Mouse (Mus musculus) layer of hippocampus, postnatal 25 days (tissue): Measurements from ENCODE around the gene Spred2. TPM values are rescaled to one million over a fixed set of nuclear protein-coding genes. Genes with fewer than 3 reads are reported as not detected.

Source experiments
- DNase-seq, 2 experiments: peaks; one replicate each; pipeline ENCODE4 v3.0.0; 2022; ENCODE audit warnings: mixed read lengths in 2 of 2, low spot score in 1 of 2; ENCODE audit errors: extremely low spot score in 1 of 2
- total RNA-seq, 2 experiments: library from RNA; stranded (reverse); gene quantifications; 2 replicates each; pipeline ENCODE4 v1.2.3; 2021

The Spred2 gene
- total RNA-seq, 2 experiments from 2014 or later = 86.4 to 97.1 TPM

- no peak for DNase-seq
Observed at GRCm38 (mm10) chr11:19979338-19979737, 55.2 kb downstream of the Spred2 start.

DNA sequence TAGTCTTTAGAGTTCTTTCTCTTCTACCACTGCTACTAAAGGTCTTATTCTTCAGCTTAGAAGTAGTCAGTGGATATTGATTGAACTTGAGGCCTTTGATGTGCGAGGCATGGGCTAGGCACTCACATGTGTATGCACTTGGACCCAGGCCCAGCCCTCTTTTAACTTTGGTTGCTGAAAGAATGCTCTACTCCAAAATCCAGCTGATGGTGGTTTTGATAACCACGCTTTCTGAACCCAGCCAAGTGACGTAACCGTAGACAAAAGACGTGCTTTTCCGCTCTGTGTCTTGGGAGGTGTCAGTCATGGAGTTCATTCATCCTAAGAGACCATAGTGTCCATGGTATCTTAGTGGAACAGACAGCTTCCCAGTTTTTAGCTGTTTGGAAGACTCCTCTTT is 57.9 kb downstream of the Spred2 start:
- no peak for DNase-seq

- DNase-seq = no peak
Observed at GRCm38 (mm10) chr11:19982779-19983178, 58.6 kb downstream of the Spred2 start.

GRCm38 (mm10) chr11:19983298-19983697 is 59.1 kb downstream of the Spred2 start:
- DNase-seq = no peak

DNA sequence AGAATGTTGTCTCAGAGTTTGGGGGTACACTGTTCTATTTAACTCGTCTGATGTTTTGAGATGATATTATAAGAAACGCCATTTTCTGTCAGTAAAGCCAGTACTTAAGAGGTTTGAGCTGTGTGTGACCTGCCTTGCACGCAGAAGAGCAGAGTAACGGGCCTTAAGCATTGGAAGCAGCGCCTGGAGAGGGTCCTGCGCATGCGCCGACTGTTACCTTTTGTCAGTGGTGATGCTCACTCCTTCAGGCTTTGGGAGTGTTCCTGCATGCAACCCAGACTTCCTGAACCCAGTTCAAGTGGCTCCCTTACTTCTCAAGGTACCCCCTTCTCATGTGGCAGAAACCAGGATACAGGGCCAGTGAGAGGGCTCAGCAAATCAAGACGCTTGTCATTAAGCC is 59.9 kb downstream of the Spred2 start:
- DNase-seq = no peak

DNA sequence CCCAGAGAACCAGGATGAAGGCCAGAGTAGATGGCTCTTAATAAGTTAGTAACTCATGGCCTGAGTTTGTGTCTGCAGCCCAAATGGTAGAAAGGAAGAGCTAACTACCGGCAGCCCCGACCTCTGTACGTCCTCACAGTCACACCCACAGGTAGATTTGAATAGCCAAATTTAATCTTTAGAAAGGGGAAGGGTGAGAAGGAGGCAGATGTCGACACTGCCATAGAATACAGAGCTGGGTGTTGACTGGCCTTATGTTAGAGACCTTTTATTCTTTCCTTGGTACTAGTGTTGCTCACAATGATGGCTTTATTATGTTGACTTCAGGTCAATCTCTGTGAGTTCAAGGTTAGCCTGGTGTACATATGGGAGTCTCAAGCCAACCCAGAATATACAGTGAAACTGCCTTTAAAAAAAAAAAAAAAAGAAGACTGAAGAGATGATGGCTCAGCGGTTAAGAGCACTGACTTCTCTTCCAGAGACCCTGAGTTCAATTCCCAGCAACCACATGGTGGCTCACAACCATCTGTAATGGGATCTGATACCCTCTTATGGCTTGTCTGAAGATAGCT is 61.2 kb downstream of the Spred2 start:
- DNase-seq = no peak

DNA sequence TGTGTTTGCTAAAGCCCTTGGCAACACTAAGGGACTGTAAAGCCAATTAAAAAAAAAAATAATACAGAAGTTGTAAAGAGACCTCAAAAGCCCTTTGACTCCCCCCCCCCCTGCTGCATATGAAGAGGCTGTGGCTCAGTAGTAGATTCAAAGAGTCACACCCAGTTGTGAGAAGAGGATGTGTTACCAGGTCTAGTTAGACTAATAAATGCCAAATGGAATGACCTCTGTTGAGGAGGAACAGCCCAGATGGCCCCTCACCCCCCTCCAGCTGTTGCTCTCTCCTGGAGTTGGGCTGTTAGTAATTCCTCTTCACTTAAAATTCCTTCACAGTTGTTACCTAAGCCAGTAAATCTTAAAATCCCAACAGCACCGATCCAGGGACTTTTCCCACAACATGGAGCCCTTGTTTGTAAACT is 62.3 kb downstream of the Spred2 start:
- DNase-seq = no peak

DNA sequence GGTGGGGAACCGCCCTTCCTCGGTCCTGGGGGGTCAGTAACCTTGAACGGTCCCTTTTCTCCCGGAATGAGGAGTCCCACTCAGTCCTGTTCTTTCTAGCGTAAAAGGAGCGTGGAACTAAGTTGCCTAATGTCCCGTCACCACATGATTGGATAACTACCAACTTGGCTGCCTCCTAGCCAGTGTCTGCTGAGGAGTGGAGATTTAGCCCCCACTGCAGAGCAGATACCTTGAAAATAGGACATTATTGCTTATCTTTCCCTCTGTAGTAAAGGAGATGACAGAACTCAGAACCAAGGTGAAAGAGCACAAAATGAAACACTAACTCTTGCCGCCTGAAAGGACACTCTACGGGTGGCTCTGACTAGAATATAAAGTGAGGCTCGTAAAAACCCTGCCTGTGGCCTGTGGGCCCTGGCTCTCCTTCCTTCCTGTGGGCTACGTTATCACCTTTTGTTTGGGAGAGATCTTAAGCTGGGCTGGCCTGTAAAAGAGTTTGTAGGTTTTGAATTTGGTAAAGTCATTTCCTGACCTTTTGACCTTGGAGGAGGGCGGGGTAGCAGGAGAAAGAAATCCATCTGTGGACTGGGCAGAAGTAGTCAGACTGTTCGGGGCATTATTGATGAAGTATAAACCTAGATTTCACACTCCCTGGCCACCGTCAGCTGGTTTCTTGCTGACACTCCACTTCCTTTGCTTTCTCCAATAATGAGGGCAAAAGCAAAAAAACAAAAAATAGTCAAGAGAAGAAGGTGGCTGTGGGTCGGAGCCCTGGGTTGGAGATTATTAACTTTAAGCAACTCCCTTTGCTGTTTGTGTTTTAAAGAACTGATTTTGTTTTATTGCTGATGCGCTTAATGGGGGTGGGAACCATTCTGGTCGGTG is 62.9 kb downstream of the Spred2 start:
- no peak for DNase-seq

GRCm38 (mm10) chr11:19987756-19988091 is 63.5 kb downstream of the Spred2 start:
- DNase-seq = no peak

- DNase-seq = no peak
Observed at GRCm38 (mm10) chr11:19988224-19988623, 64.0 kb downstream of the Spred2 start.

GRCm38 (mm10) chr11:19988631-19989030 is 64.5 kb downstream of the Spred2 start:
- no peak for DNase-seq

DNA sequence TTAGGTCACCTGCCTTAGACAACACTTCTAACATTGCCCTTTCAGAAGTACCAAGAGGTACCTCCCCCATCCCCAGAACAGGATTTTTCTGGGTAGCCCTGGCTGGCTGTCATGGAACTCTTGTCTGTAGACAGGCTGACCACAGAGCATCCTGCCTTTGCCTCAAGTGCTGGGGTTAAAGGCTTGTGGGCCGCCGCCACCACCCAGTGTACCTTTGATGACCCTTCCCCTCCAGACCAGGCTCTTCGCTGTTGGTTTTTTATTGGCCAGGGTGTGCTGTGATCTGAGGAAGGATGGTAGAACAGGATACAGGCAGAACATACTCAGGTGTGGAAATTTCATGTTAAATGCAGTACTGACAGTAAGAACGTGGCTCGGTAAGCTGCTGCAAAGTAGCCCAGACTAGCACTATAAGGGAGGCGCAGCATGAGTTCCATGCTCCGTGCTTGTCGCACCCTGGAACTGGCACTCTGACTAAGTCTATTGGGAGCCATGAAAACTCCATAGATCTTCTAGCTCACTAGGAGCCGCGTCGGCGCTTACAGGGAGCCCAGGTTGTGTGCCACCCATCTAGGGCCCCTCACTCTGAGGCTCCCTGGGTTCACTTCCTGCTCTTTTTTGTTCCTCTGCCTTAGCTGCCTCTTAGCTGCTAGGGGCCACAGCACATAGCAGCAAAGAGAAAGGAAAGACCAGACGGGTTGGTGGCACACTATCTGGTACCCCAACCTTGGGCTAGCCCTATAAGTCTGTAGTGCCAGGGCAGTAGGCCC is 65.2 kb downstream of the Spred2 start:
- no peak for DNase-seq

DNA sequence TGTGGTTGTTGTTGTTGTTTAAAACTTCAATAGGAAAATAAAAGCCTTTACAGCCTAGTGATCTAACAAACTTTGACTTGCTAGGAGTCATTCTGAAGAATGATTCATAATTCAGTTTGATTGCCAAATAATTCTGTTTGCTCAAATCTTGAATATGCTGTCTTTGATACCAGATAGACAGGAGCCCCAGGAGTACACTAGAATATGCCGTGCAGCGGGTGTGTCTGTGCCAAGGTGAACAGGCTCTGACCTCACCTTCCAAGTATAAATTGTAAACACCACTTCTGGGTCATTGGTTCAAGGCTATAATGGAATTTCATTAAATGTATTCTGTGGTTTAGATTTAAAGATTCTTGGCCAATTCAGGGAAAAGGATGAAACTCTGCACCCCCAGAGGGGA is 66.6 kb downstream of the Spred2 start:
- DNase-seq = no peak

DNA sequence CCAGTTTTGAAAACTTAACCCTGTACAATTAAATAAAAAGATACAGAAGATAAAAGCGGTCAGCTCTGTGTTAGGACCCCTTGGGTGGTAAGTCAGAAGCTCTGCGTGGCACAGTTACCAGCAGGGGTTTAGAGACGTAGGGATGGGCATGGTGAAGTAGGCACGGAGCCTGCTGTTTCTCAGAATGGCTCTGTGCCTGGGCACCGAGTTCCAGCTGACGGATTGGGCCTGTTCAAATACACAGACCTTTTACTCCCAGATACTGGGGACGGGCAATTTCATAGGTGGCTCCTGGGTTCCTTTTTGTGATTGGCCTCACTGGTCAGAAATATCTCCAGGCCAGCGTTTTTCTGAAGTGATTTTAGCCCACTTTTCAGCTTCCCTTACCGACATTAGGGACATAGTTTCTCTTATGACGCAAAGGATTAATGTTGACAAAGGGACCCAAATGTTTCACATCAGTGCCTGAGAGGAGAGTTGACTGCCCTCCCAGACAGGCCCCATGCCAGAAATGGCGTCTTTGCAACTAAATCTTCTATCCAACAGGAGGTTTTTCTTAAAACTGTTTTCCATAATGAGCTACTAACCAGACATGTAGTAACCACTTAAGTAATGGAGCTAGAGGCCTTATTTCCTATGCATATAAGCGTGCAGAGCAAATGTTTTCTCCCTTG is 67.3 kb downstream of the Spred2 start:
- no peak for DNase-seq

DNA sequence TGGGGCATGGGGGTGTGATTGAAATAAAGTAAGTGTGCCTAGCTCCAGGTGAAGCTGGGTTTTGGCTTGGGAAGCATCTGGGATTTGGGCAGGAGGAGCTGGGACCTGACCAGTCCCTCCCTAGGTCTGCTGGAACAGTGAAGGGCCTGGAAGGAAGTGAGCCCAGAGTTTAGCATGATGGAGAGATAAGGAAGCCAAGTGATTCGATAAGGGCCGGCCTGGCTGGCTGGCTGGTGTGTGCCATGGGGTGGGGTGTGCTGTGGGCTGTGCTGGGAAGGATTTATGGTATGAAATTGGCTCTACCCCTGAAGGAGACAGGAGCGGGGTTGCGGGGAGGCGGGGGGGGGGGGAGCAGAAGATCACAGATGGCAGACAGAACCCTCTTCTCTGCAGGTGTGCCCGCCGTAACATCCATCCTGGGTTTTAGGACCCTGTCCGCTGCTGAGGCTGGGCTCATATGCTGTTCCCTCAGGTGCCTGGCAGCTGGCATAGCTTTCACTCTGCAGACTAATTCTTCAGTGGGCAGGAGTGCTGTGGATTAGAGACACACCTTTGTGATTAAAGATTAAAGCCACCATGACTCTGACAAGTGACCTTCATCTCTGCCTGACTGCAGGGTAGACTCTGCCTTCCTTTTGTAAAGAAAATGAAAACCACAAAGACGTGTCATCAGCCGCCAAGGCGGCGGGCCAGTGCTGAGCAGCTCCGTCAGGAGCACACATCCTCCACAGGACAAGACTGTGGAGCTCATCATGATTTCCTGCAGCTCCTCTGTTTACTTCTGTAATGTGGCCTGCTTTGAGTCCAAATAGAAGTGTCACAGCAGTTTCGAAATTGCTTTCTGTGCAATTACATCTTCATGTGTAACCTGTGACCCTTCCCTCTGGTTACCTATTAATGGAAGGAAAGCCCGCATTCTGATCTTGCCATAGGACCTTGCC is 68.4 kb downstream of the Spred2 start:
- no peak for DNase-seq

- no peak for DNase-seq
Observed at GRCm38 (mm10) chr11:19993753-19994152, 69.6 kb downstream of the Spred2 start.

- DNase-seq = no peak
Observed at GRCm38 (mm10) chr11:19994262-19994790, 70.2 kb downstream of the Spred2 start.

DNA sequence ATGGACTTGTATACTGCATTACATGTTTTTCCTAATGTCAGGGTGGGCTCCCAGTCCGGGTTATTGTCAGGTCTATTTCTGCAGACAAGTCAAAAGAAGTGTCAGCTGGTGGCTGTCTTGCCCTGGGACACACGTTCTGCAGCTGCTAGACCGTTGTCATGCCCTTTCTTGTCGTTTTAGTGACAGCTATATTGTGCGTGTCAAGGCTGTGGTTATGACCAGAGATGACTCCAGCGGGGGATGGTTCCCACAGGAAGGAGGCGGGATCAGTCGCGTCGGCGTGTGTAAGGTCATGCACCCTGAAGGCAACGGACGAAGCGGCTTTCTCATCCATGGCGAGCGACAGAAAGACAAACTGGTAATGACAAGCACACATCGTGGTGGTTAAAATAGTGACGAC is 73.8 kb downstream of the Spred2 start:
- no peak for DNase-seq

DNA sequence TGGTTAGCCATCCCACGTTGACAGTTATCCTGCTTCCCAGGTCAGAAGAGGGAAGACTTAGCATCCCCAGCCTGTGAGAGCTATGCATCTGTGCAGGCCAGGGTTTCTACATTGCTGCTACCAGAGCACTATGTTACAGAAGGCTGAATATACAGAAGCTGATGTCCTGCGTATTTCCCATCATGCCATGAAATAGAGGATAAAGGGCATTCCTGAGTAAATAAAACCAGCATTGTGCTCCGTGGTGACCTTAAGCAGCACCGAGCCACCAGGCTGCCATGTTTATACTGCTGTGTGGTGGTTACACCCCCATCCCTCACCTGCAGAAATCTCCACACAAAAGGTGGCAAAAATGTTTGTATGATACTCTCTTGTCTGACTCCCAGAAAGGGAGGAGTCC is 78.7 kb downstream of the Spred2 start:
- DNase-seq = no peak

- no peak for DNase-seq
Observed at GRCm38 (mm10) chr11:20007701-20008100, 83.5 kb downstream of the Spred2 start.
